Mouse (Mus musculus) limb, embryonic 13.5 days (tissue): ENCODE measurements around the gene Dusp10. TPM values are rescaled to one million over a fixed set of nuclear protein-coding genes. Genes with fewer than 3 reads are reported as not detected.

Experiments
- ATAC-seq: fragments of 200-750 bp; cut with Nextera tagmentation; 2 replicates; pipeline ENCODE4 v1.8.0; 2017; ENCODE audit warnings: low read depth, moderate number of reproducible peaks, moderate TSS enrichment; ENCODE audit not compliant: low FRiP score
- H3K27ac ChIP-seq: fragments of 300-500 bp; sonication (generic); 2 replicates; pipeline ENCODE4 v1.5.1; 2015; ENCODE audit warnings: inconsistent platforms, mild to moderate bottlenecking, moderate library complexity
- H3K27me3 ChIP-seq: fragments of 300-500 bp; sonication (generic); 2 replicates; pipeline ENCODE4 v1.6.1; 2015; ENCODE audit warnings: mild to moderate bottlenecking, inconsistent platforms
- H3K36me3 ChIP-seq: fragments of 300-500 bp; sonication (generic); 2 replicates; pipeline ENCODE4 v1.6.1; 2015; ENCODE audit warnings: inconsistent platforms, mild to moderate bottlenecking, moderate library complexity
- H3K4me1 ChIP-seq: fragments of 300-500 bp; sonication (generic); 2 replicates; pipeline ENCODE4 v1.6.1; 2015; ENCODE audit warnings: inconsistent platforms
- H3K4me2 ChIP-seq: fragments of 300-500 bp; sonication (generic); replicated peaks from 2 replicates; pipeline ENCODE4 v1.6.1; 2015; ENCODE audit warnings: inconsistent platforms, mild to moderate bottlenecking, moderate library complexity
- H3K4me3 ChIP-seq: fragments of 300-500 bp; sonication (generic); 2 replicates; pipeline ENCODE4 v1.5.1; 2015; ENCODE audit warnings: moderate library complexity, mild to moderate bottlenecking, inconsistent platforms
- H3K9ac ChIP-seq: fragments of 300-500 bp; sonication (generic); 2 replicates; pipeline ENCODE4 v1.6.1; 2015; ENCODE audit warnings: mild to moderate bottlenecking, inconsistent platforms
- H3K9me3 ChIP-seq: fragments of 300-500 bp; sonication (generic); 2 replicates; pipeline ENCODE4 v1.6.1; 2016; ENCODE audit warnings: inconsistent platforms
- WGBS: fragments of 180-500 bp; shearing (Covaris S2); methylation state at CpG from one replicate; pipeline ENCODE4 v1.1.7; 2015; 5-methylcytosine and 5-hydroxymethylcytosine counted together
- polyA plus RNA-seq: library from polyadenylated mRNA; unstranded; fragments of >200 nt; fragmentation: Nextera tagmentation; extraction: Ambion mirVana; gene quantifications from 2 replicates; pipeline ENCODE4 v1.2.1, GENCODE M21; 2015

Gene Dusp10
- polyA plus RNA-seq, 1 experiment from 2014 or later: 13.4 TPM

GRCm38 (mm10) chr1:184083166-184083565 is 70.1 kb downstream of the Dusp10 start:
- Histone ChIP-seq H3K9me3 (no peaks in the 10 kb centered on the region), H3K4me3 (no peak overlapping the region), H3K36me3 (no peaks in the 10 kb centered on the region), H3K9ac (no peak overlapping the region), H3K4me1 (no peaks in the 10 kb centered on the region), H3K4me2 (no peak overlapping the region), H3K27me3 (no peaks in the 10 kb centered on the region), H3K27ac (no peak overlapping the region)
- WGBS: 83% methylated on average over 7 of the region's 7 CpGs
- no peak for ATAC-seq

GRCm38 (mm10) chr1:184084961-184085360 is 71.9 kb downstream of the Dusp10 start:
- 89% methylated on average over 3 of the region's 3 CpGs for WGBS
- no peak for ATAC-seq
- Histone ChIP-seq H3K36me3 (no peaks in the 10 kb centered on the region), H3K9me3 (no peaks in the 10 kb centered on the region), H3K27me3 (no peaks in the 10 kb centered on the region), H3K4me1 (no peaks in the 10 kb centered on the region), H3K4me3 (no peak overlapping the region), H3K9ac (no peak overlapping the region), H3K27ac (no peak overlapping the region), H3K4me2 (no peak overlapping the region)

GRCm38 (mm10) chr1:184090515-184090914 is 77.4 kb downstream of the Dusp10 start:
- Histone ChIP-seq H3K9ac (no peak overlapping the region), H3K36me3 (no peaks in the 10 kb centered on the region), H3K4me2 (no peak overlapping the region), H3K27me3 (no peaks in the 10 kb centered on the region), H3K9me3 (no peaks in the 10 kb centered on the region), H3K27ac (no peak overlapping the region), H3K4me3 (no peak overlapping the region), H3K4me1 (no peaks in the 10 kb centered on the region)
- WGBS: 41% methylated on average over 6 of the region's 6 CpGs
- no peak for ATAC-seq

DNA sequence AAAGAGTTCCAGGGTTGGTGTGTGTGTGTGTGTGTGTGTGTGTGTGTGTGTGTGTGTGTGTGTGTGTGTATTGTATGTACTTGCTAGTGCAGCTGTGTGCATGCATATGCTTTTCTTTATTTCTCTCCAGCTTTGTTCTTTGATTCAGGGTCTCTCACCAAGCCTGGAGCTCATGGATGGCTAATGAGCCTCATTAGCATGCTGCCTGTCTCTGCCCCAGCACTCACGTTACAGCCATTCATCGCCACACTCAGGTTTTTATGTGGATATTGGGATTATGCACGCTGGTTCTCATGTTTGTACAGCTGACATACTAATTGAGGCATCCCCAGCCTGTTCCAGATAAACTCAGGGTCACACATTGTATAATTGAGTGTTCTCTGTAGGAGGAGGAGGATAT is 81.8 kb downstream of the Dusp10 start:
- WGBS: 46% methylated on average over 3 of the region's 3 CpGs

GRCm38 (mm10) chr1:184100414-184100813 is 87.3 kb downstream of the Dusp10 start:
- Histone ChIP-seq H3K36me3 (no peaks in the 10 kb centered on the region), H3K9me3 (no peaks in the 10 kb centered on the region), H3K27ac (no peak overlapping the region), H3K27me3 (no peaks in the 10 kb centered on the region), H3K4me3 (no peak overlapping the region), H3K4me2 (no peak overlapping the region), H3K9ac (no peak overlapping the region), H3K4me1 (0 out of 2 replicates have a peak, but pooled peaks cover 3% of the 10 kb centered on the region)
- WGBS: 81% methylated on average over 5 of the region's 5 CpGs
- no peak for ATAC-seq

More for the DNA sequence above, 81.8 kb downstream of the Dusp10 start:
- H3K4me1 ChIP-seq: 0 out of 2 replicates have a peak, but pooled peaks cover 3% of the 10 kb centered on the region
- H3K9me3 ChIP-seq: no peaks in the 10 kb centered on the region
- H3K36me3 ChIP-seq: no peaks in the 10 kb centered on the region
- no peaks in the 10 kb centered on the region for H3K27me3 ChIP-seq
- H3K9ac ChIP-seq: no peak overlapping the region
- H3K27ac ChIP-seq: no peak overlapping the region
- H3K4me2 ChIP-seq: no peak overlapping the region
- H3K4me3 ChIP-seq: no peak overlapping the region
- ATAC-seq: no peak

- Histone ChIP-seq H3K9ac (no peak overlapping the region), H3K27ac (no peak overlapping the region), H3K4me3 (no peak overlapping the region), H3K9me3 (no peaks in the 10 kb centered on the region), H3K4me2 (no peak overlapping the region), H3K4me1 (0 out of 2 replicates have a peak, but pooled peaks cover 3% of the 10 kb centered on the region), H3K27me3 (no peaks in the 10 kb centered on the region), H3K36me3 (no peaks in the 10 kb centered on the region)
- ATAC-seq: no peak
- WGBS: 88% methylated on average over 9 of the region's 9 CpGs
Measured at GRCm38 (mm10) chr1:184100927-184101749, 88.0 kb downstream of the Dusp10 start.

- 70% methylated on average over 4 of the region's 4 CpGs for WGBS
- no peak overlapping the region for H3K27ac ChIP-seq
- H3K4me2 ChIP-seq: no peak overlapping the region
- ATAC-seq: no peak
- no peaks in the 10 kb centered on the region for H3K27me3 ChIP-seq
- 0 out of 2 replicates have a peak, but pooled peaks cover 3% of the 10 kb centered on the region for H3K4me1 ChIP-seq
- H3K9ac ChIP-seq: no peak overlapping the region
- H3K36me3 ChIP-seq: no peaks in the 10 kb centered on the region
- H3K9me3 ChIP-seq: no peaks in the 10 kb centered on the region
- no peak overlapping the region for H3K4me3 ChIP-seq
Measured at GRCm38 (mm10) chr1:184101750-184102046, 88.6 kb downstream of the Dusp10 start.

GRCm38 (mm10) chr1:184106832-184107231 is 93.7 kb downstream of the Dusp10 start:
- WGBS: 63% methylated on average over 2 of the region's 2 CpGs

DNA sequence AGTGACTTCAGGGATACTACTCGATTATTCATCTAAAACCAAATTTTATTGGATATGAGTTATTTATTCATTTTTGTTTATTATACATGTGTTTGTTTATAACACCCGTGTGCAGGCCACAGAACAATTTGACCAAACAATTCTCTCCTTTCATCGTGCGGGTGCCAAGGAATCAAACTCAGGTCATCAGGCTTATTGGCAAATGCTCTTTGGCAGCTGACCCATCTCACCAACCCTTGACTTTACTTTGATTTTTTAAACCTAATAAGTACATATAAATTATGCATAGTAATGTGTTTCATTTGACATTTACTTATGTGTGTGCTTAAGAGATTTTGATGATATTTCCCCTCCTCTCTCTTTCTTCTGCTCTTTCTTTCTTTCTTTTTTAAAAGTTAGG is 94.3 kb downstream of the Dusp10 start:
- H3K4me3 ChIP-seq: no peak overlapping the region
- no peak for ATAC-seq
- WGBS: 87% methylated on average over 4 of the region's 4 CpGs

More at GRCm38 (mm10) chr1:184106832-184107231, 93.7 kb downstream of the Dusp10 start:
- H3K9me3 ChIP-seq: no peaks in the 10 kb centered on the region
- H3K4me3 ChIP-seq: no peak overlapping the region
- no peak overlapping the region for H3K4me2 ChIP-seq
- H3K4me1 ChIP-seq: no peaks in the 10 kb centered on the region
- H3K9ac ChIP-seq: no peak overlapping the region
- H3K27ac ChIP-seq: no peak overlapping the region
- no peaks in the 10 kb centered on the region for H3K27me3 ChIP-seq
- H3K36me3 ChIP-seq: no peaks in the 10 kb centered on the region
- ATAC-seq: no peak

GRCm38 (mm10) chr1:184108254-184108653 is 95.2 kb downstream of the Dusp10 start:
- Histone ChIP-seq H3K4me1 (no peaks in the 10 kb centered on the region), H3K27ac (no peak overlapping the region), H3K27me3 (no peaks in the 10 kb centered on the region), H3K9me3 (no peaks in the 10 kb centered on the region), H3K4me3 (no peak overlapping the region), H3K4me2 (no peak overlapping the region), H3K36me3 (no peaks in the 10 kb centered on the region), H3K9ac (no peak overlapping the region)
- ATAC-seq: no peak
- 83% methylated on average over 1 of the region's 1 CpGs for WGBS

More for the DNA sequence above, 94.3 kb downstream of the Dusp10 start:
- Histone ChIP-seq H3K4me1 (no peaks in the 10 kb centered on the region), H3K4me2 (no peak overlapping the region), H3K9ac (no peak overlapping the region), H3K27ac (no peak overlapping the region), H3K36me3 (no peaks in the 10 kb centered on the region), H3K27me3 (no peaks in the 10 kb centered on the region), H3K9me3 (no peaks in the 10 kb centered on the region)

DNA sequence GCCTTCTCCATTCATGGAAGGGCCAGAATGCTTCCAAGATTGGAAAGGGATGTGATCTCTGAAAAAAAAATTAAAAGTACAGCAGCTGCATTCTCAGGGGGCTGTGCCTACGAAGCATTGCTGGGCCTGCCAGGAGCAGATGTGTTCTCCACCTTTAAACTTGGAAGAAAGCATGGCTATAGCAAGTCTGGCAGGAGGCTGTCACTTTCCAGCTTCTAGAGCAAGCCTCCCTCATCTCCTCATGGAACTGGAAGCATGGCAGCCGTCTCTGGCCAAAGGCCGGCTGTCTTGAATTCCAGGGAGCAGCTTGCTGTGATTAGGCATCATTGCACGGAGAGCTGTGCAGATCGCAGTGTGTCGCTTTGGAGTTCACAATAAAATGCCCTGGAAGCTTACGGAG is 104.5 kb downstream of the Dusp10 start:
- H3K4me2 ChIP-seq: no peak overlapping the region
- 26% methylated on average over 7 of the region's 7 CpGs for WGBS
- H3K27ac ChIP-seq: peak overlapping the region; percentile 23; the same call in 1 of the 2 replicates

DNA sequence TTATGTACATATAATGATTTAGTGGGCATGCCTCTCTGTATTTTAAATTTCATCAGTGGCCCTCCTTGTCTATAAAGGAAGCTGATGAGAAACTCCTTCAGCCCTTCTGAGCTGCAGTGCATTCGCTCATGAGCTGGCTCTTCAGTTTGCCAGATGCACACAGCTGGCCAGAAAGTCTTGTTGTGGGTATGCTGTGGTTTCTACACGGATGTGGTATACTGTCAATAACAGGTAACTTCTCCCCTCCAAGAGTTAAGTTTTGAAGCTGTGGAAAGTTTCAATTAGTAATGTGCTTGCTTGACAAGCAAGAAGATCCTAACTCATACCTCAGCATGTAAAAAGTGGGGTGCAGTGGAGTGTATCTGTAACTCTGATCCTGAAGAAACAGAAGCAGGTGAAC is 104.9 kb downstream of the Dusp10 start:
- Histone ChIP-seq H3K36me3 (no peaks in the 10 kb centered on the region), H3K4me3 (no peak overlapping the region), H3K27ac (peak overlapping the region; percentile 23; the same call in 1 of the 2 replicates), H3K9me3 (no peaks in the 10 kb centered on the region), H3K9ac (no peak overlapping the region), H3K4me1 (peaks cover 11% of the 10 kb centered on the region), H3K4me2 (no peak overlapping the region), H3K27me3 (no peaks in the 10 kb centered on the region)
- no peak for ATAC-seq
- 63% methylated on average over 2 of the region's 2 CpGs for WGBS

More for the DNA sequence above, 104.5 kb downstream of the Dusp10 start:
- Histone ChIP-seq H3K36me3 (no peaks in the 10 kb centered on the region), H3K9me3 (no peaks in the 10 kb centered on the region), H3K27me3 (no peaks in the 10 kb centered on the region), H3K9ac (no peak overlapping the region), H3K4me1 (peaks cover 11% of the 10 kb centered on the region), H3K4me3 (no peak overlapping the region)
- ATAC-seq: no peak

DNA sequence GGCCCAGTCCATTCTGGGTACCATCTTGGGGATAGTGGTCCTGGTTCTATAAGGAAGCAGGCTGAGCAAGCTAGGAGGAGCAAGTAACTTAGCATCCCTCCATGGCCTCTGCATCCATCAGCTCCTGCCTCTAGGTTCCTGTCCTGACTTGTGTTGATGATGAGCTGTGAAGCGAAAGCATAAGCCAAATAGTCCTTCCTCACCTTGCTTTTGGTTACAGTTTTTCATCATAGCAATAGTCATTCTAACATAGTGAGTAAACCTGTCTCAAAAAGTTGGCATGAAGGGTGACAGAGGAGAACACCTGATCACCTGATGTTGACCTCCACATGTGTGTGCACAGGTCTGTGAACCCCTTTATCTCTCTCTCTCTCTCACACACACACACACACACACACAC is 105.5 kb downstream of the Dusp10 start:
- H3K4me2 ChIP-seq: no peak overlapping the region
- H3K27ac ChIP-seq: no peak overlapping the region
- no peak overlapping the region for H3K4me3 ChIP-seq
- no peaks in the 10 kb centered on the region for H3K36me3 ChIP-seq
- no peak overlapping the region for H3K9ac ChIP-seq
- 82% methylated on average over 1 of the region's 1 CpGs for WGBS
- no peaks in the 10 kb centered on the region for H3K27me3 ChIP-seq
- no peaks in the 10 kb centered on the region for H3K9me3 ChIP-seq
- ATAC-seq: no peak
- H3K4me1 ChIP-seq: peaks cover 11% of the 10 kb centered on the region
